Mouse (Mus musculus): ENCODE measurements at regions not wholly inside any gene's neighbourhood (a gene's known extent, or its start where the extent isn't known, plus 50 kb on each side); places are given as distances from the start of the nearest gene placed in this dataset.
"Not testable (repeated sequence)": the region's sequence is repeated elsewhere in the genome, so short reads cannot be mapped to it uniquely, and the experiment has no call there.

DNA sequence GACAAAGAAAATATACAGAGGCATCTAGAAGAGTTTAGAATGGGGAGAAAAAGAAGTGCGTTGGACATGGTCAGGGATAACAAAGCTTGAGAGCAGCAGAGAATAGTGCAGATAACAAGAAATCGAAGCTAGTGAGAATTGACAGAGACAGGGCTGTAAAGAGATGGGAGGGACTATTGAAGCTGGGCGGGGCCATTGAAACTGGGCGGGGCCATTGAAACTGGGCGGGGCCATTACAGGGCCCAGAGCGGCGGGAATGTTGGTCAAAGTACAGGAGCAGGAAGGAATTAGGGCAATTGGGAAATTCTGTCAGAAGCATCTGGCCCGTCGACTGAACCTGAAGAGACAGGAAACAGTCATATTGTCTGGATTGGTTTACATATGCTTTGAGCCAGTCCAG lies 243.3 kb upstream of the Srek1ip1 start:
- no peak for DNase-seq

DNA sequence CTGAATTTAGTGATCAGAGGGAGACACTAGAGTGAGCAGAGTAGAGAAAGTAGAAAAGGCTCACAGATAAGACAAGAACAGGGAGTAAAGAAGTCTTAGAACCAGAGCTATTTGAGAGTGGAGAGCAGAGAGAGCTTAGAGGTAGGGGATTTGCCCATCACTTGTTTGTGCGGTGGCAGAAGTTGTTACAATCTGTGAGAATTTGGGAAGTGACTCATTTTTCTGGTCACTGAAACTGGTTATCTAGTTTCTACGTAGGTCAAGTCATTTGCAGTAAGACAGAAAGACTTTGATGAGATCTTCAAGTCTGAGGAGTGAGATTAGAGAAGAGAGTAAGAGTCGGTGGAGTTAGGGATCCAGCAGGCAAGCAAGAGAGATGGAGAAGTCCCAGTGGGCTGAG lies 239.0 kb upstream of the Srek1ip1 start:
- DNase-seq, result no peak

DNA sequence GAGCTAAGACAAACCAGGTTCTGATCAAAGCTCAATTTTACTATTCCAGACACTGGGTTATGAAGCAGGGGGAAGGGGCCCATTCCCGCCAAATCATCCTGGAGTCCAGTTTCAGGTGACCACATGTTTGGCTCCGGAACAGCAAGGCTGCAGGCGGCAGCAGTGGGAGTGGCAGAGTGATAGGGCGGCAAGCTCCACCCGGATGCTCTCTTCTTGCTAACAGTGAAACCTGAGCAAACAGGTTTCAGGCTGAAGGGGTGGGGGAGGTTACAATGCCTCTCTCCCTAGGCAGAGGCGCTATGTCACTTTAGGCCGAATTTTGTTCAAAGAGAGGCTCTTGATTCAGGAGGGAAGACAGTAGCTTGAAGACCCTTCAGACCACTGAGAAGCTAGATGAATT lies 235.7 kb upstream of the Srek1ip1 start:
- not testable (repeated sequence) for DNase-seq

DNA sequence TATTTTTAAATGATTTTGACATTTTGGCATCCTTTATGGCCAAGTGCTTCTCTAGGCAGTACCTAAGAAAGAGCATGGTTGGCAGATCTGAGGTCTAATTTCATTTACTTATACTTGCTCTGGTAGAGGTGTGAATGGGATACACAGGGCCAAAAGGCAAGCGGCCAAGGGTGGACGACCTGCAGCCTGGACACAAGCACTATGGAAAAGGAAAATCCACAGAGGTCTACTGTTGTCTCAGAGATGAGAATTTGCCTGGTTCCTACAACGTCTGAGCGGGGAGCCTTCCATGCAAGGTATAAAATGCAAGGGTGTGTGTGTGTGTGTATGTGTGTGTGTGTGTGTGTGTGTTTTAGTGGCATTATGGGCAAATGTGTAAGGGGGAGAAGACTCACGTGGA lies 232.4 kb upstream of the Srek1ip1 start:
- peak; percentile 74 to 79 for DNase-seq

DNA sequence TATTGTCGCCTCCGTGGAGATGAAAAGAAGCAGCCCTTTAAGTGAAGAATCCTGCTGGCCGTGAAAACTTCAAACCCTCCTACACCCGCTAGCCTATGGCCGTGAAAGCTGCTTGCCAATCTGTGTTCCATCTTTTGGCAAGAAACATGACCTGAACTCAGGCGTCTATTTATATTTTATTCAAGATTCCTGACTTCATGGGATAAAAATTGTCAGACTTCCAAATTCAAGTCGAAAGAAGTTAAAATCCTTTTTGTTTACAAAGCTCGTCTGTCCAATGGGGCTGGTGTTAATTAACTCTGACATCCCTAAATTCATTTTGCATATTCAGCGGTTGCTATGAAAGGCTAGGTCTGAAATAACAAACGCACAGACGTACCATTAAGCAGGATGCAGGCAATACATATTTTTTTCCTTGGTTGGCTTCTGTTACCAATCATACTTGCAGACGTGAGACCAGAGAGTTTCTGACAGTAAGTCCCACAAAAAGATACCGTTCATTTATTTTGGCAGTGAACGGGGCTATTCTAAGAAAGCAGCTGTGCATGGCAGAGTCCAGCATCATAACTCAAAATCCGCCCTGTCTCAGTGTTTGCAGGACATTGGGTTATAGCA lies 231.7 kb upstream of the Srek1ip1 start:
- no peak for DNase-seq

DNA sequence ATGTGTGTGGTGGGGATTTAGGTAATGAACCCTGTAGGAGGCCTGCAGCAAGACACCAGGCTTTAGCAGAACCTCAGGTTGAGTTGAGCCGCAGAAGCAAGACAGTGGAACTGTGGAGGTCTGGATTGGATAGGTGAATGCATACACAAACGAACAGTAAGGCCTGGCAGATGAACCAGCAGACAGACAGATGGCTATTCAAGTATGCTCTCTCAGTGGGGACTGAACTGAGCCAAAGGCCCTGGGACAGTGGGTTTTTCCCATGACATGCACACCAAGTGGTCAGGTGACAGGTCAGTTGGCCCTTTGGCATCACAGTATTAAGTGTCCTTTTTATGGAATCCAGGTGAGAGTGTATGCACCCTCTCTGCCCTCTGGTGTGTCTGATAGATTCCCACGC lies 229.7 kb upstream of the Srek1ip1 start:
- DNase-seq, result peak; percentile 33 to 52

DNA sequence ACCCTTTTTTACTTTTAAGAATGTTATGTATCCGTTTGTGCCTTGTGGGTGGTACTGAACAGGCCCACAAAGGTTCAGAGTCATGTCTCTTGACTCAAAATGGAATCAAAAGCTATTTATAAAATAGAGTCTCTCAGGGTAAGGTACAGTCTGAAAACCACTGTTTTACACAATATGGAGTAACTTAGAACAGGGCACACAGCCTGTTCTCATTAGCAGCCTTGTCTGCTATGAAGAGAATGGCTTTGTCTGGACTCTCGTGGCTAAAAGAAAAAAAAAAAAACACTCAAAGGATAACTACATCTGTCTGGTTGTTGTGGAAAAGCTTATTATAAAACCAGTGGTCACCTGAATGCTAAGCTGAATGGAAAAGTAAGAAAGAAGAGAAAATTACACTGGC lies 229.3 kb upstream of the Srek1ip1 start:
- no peak for DNase-seq

DNA sequence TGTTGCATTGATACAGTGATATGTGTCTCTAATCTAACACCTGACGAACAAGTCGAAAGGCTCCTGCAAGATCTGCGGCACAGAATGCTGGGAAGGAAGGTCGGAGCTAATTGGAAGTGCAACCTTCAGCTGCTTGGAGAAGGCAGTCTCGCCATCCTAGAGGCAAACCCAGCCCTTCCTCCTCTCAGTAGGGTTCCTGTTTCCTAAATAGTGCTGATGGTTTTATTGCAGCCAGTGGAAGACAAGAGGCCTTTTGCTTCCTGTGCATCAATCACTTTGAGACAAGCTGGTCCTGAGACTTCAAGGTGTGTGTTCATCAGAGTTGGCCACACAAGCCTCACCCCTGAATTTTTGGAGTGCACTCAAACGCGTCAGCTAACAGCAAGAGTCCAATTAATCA lies 228.4 kb upstream of the Srek1ip1 start:
- DNase-seq, result no peak

DNA sequence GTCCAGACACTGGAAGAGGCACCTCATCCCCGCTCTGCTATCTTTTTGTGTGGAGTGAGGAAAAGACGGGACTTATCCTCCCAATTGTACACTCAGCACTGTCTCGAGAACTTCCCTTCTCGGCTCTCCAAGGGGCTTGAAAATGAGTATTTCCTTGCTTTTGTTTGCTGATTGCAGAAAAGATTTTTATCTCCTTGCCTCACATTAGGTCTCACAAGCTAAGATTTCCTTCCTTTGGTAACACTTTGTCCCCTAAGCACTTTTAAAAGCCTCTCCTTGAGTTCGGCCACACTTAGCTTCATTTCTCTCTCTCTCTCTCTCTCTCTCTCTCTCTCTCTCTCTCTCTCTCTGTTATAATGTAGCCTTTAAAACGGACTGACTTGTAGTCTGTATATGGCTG lies 222.5 kb upstream of the Srek1ip1 start:
- no peak for DNase-seq

DNA sequence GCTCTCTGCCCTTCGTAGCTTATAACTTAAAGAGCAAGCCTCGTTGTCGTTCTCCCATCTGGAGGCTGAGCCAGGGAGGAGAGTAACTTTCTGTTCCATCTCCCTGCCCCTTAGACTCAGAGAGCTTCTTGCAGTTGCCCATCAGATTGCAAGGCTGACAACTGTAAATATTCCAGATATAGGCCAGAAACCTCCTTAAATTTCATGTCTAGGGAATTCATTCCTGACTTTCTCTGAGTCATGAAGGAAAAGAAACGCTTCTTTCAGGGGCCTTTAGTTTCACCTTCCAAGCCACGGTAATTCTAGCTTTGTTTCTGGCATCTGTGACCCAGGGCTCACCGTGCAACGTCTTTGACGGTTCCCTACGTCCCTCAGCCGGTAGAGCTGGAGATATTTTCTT lies 220.0 kb upstream of the Srek1ip1 start:
- DNase-seq, result no peak

DNA sequence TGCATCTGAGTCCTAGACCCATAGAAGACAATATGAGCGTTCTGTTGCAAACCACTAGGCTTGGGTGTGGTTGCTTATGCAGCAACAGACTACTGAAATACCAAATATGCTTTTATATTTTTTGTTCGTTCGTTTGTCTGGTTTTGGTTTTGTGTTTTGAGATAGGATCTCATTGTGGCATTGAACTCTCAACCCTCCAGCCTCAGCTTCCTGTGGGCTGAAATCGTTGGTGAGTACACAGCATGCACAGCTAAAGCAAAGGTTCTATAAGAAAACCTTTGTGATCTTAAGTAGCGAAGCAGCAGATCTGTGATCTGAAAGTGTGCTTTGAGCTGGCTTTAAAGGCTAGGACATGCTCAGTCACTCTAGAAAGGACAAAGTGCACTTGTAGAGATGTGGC lies 217.9 kb upstream of the Srek1ip1 start:
- DNase-seq, result no peak

DNA sequence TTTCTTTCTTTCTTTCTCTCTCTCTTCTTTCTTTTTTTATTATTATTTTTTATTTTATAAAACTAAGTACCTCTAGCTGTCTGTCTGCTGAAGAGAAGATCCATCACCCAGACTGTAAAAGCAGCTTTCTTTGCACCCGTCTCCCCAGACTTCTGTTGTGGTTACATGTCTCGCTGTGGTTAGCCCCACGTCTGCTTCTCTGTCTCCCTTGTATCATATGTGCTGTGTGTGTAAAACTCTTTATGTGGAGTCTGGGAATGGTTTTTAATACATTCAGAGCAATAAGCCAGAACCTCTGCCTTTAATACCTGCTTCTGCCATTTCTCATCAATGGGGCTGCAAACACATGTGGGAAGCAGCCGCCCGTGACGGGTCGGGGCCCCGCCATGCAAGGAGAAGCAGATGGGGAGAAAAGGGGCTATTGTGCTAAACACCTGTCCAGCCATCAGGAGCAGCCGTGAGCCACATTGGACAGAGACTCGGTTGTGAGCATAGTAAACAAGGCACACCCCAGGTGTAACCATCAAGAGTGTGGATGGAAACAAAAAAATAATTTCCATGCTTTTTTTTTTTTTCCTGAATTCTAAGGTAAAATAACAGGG lies 216.0 kb upstream of the Srek1ip1 start:
- DNase-seq, result no peak

DNA sequence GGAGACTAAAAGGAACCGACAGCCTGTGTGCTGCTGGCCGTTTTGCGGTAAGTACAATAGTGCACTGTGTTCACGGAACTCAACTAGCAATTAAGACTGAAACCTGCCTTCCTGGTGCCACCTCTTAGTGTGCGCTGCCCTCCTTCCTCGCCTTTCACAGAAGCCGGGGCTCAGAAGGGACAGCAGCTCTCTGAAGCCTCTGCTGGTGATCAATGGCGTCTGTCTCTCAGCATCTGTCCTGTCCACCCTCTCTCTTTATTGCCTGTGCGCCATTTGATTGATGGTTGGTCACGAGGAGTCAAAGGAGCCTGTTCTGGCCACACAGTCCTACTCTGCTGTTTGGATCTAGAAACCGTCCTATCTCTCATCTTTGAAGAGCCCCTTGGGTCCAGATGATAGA lies 214.4 kb upstream of the Srek1ip1 start:
- DNase-seq, result no peak

DNA sequence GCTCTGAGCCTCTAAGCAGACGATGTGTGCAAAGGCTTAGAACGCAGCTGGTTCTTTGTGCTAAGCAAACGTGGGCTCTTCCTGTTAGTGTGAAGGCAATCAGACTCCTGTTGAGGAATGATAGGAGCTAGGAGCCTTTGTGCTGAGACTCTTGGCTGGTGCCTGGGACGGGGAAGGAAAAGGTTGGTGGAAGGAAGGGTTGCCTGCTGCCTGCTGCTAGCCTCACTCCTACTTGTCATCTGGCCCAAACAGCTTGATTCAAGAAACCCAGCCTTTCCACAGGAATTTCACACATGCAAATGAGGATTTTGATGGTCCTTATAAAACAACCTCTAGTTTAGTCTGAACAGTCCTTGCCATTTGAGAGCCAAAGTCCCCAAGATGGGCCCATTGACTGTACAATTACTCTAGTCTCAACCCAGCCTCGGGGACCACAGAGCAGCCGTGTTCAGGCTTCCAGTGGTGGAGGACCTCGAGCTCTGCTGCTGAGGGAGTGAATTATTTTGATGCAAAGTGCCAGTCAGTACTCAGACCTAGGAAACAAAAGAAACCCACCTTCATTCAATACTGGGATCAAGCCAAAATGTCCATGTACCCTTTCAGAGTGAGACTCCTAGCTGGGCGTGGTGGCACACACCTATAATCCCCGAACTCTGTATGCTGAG lies 211.5 kb upstream of the Srek1ip1 start:
- DNase-seq, result no peak

Measured in cerebellum, postnatal 14 days (tissue).